Mouse (Mus musculus): ENCODE data around the gene Ank3. TPM values are rescaled to one million over a fixed set of nuclear protein-coding genes. Genes with fewer than 3 reads are reported as not detected.
A peak's percentile ranks its signal among the peaks of the same experiment; 100 is the strongest.

Ank3 gene
- polyA plus RNA-seq, 1 experiment from 2014 or later, result 30.3 TPM

GRCm38 (mm10) chr10:69654176-69654575, 255.6 kb downstream of the Ank3 start:
- H3K9me3 ChIP-seq, result no peaks in the 10 kb centered on the region
- peaks cover 39% of the 10 kb centered on the region for H3K4me1 ChIP-seq
- H3K9ac ChIP-seq, result no peak overlapping the region
- no peak for ATAC-seq (ENCODE audit: insufficient number of reproducible peaks, insufficient read depth, low FRiP score, low TSS enrichment, low read depth)
- H3K36me3 ChIP-seq, result no peaks in the 10 kb centered on the region
- H3K4me3 ChIP-seq, result no peak overlapping the region
- no peaks in the 10 kb centered on the region for H3K27me3 ChIP-seq
- H3K27ac ChIP-seq, result 0 out of 2 replicates have a peak overlapping the region, but pooled peaks have one; percentile 44
- H3K4me2 ChIP-seq, result no peak overlapping the region
- 87% methylated on average over 2 of the region's 2 CpGs for WGBS

- ATAC-seq (ENCODE audit: insufficient number of reproducible peaks, insufficient read depth, low FRiP score, low TSS enrichment, low read depth), result no peak
These were observed 256.5 kb downstream of the Ank3 start for GRCm38 (mm10) chr10:69654866-69655633.

DNA sequence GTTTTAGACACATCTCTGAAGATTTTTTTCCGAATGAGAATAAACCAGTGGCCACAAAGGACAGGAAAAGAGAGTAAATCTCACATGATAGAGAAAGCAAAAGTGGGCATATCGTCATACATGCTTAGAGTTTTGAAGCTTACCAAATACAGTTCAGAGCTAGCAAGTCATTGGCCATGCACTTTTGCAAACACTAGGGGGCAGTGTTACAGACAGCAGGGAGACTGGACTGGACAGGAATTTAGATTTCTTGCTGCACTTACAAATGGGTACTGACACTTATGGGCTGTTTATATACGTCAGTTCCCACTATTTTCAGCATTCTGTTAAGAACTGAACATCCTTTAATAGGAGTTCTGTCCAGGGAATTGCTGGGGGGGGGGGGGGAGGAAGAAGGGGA, 257.7 kb downstream of the Ank3 start:
- Histone ChIP-seq H3K9me3 (no peaks in the 10 kb centered on the region), H3K9ac (no peak overlapping the region), H3K4me2 (no peak overlapping the region), H3K4me1 (peaks cover 34% of the 10 kb centered on the region), H3K36me3 (no peaks in the 10 kb centered on the region), H3K27ac (no peak overlapping the region), H3K27me3 (no peaks in the 10 kb centered on the region), H3K4me3 (no peak overlapping the region)
- ATAC-seq (ENCODE audit: insufficient number of reproducible peaks, insufficient read depth, low FRiP score, low TSS enrichment, low read depth), result no peak
- 15% methylated on average over 3 of the region's 3 CpGs for WGBS

More at GRCm38 (mm10) chr10:69654866-69655633, 256.5 kb downstream of the Ank3 start:
- Histone ChIP-seq H3K9ac (no peak overlapping the region), H3K4me2 (no peak overlapping the region), H3K9me3 (no peaks in the 10 kb centered on the region), H3K27me3 (no peaks in the 10 kb centered on the region), H3K4me3 (no peak overlapping the region), H3K27ac (no peak overlapping the region), H3K4me1 (peaks cover 36% of the 10 kb centered on the region), H3K36me3 (no peaks in the 10 kb centered on the region)
- WGBS, result 21% methylated on average over 13 of the region's 13 CpGs

DNA sequence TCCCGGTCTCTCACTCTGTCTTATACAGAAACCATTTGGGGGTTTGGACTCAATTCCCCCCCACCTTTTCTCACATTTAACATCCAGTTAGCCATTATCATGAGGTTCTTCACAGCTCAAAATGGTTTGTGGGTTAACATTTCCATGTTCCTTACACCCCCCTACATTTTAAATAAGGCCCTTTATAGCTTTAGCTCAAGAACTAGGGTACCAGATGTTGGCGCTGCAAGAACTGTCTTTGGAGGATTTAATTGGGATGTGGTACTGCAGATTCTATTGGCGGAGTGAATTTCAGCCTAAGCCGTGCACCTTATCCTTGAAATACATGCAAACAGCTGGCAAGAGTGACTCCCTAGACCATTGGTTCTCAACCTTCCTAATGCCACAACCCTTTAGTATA, 261.2 kb downstream of the Ank3 start:
- WGBS, result 88% methylated on average over 4 of the region's 4 CpGs
- H3K36me3 ChIP-seq, result no peaks in the 10 kb centered on the region
- no peak overlapping the region for H3K27ac ChIP-seq
- H3K4me2 ChIP-seq, result no peak overlapping the region
- H3K9ac ChIP-seq, result no peak overlapping the region
- 0 out of 2 replicates have a peak, but pooled peaks cover 7% of the 10 kb centered on the region for H3K4me1 ChIP-seq
- ATAC-seq (ENCODE audit: insufficient number of reproducible peaks, insufficient read depth, low FRiP score, low TSS enrichment, low read depth), result no peak
- no peaks in the 10 kb centered on the region for H3K27me3 ChIP-seq
- H3K4me3 ChIP-seq, result no peak overlapping the region
- H3K9me3 ChIP-seq, result no peaks in the 10 kb centered on the region

DNA sequence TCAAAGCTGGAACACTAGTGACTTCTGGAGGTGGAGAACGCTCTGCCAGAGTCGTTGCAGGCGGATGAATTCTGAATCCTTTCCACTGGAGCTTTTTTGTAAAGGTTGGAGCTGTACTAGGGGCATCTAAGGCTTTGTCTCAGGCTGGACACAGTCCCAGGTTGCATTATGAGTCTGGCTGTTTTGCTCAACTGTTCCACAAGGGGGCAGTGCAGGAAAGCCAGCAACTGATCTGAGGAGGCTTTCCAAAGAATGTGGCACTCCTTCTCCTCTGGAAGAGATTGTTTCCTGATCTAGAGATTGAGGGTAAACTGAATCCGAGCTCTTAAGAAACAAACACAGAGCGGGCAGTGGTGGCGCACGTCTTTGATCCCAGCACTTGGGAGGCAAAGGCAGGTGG, 263.8 kb downstream of the Ank3 start:
- ATAC-seq (ENCODE audit: insufficient number of reproducible peaks, insufficient read depth, low FRiP score, low TSS enrichment, low read depth), result no peak
- Histone ChIP-seq H3K27me3 (no peaks in the 10 kb centered on the region), H3K4me3 (no peak overlapping the region), H3K9ac (no peak overlapping the region), H3K36me3 (no peaks in the 10 kb centered on the region), H3K4me2 (no peak overlapping the region), H3K4me1 (no peaks in the 10 kb centered on the region), H3K9me3 (no peaks in the 10 kb centered on the region), H3K27ac (no peak overlapping the region)
- 7% methylated on average over 7 of the region's 7 CpGs for WGBS

DNA sequence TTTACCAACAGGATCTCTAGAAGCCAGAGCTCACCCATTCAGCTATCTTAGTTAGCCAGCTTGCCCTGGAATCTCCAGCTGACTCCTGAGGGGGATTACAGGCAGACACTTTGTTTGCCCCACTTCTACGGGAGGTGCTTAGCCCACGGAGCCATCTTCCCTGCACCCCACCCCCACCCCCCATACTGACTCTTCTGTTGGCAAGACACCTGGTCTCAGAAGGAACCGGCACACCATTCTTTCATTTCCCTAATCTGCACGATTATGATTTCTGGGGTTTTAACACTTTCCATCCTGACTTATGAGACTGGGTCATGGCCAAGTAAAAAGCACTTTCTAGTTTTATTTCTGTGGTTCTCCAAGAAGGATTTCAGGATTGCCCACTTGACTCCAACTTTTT, 268.9 kb downstream of the Ank3 start:
- WGBS, result 81% methylated on average over 4 of the region's 4 CpGs
- no peak for ATAC-seq (ENCODE audit: insufficient number of reproducible peaks, insufficient read depth, low FRiP score, low TSS enrichment, low read depth)
- Histone ChIP-seq H3K4me3 (no peak overlapping the region), H3K4me2 (no peak overlapping the region), H3K9me3 (no peaks in the 10 kb centered on the region), H3K9ac (no peak overlapping the region), H3K27ac (no peak overlapping the region), H3K4me1 (no peaks in the 10 kb centered on the region), H3K27me3 (no peaks in the 10 kb centered on the region), H3K36me3 (no peaks in the 10 kb centered on the region)

DNA sequence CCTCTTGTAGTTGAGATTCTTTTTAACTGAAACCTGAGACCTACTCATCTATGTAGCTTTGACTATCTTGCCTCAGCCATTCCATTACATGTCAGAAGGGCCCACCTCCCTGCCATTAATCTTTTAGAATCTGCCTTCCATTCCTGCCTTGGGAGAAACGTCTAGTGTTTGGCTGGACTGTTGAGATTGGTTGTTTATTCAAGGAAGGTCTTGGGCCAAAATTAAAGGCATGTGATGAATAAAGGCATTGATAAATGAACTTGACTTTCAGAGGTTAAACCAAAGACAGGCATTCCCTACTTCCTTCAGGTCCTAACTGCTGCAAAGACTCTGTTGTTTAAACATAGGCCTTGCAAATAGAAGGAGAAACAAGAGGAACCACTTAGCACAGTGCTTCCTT, 271.9 kb downstream of the Ank3 start:
- H3K4me3 ChIP-seq, result no peak overlapping the region
- H3K36me3 ChIP-seq, result no peaks in the 10 kb centered on the region
- H3K27ac ChIP-seq, result no peak overlapping the region
- no peak overlapping the region for H3K9ac ChIP-seq
- WGBS, result 25% methylated on average over 1 of the region's 1 CpGs
- no peaks in the 10 kb centered on the region for H3K27me3 ChIP-seq
- ATAC-seq (ENCODE audit: insufficient number of reproducible peaks, insufficient read depth, low FRiP score, low TSS enrichment, low read depth), result no peak
- no peak overlapping the region for H3K4me2 ChIP-seq
- no peaks in the 10 kb centered on the region for H3K9me3 ChIP-seq
- no peaks in the 10 kb centered on the region for H3K4me1 ChIP-seq

GRCm38 (mm10) chr10:69670959-69671358, 272.4 kb downstream of the Ank3 start:
- no peak overlapping the region for H3K4me3 ChIP-seq
- H3K4me1 ChIP-seq, result no peaks in the 10 kb centered on the region
- H3K9ac ChIP-seq, result no peak overlapping the region
- H3K4me2 ChIP-seq, result no peak overlapping the region
- H3K27ac ChIP-seq, result no peak overlapping the region
- no peaks in the 10 kb centered on the region for H3K9me3 ChIP-seq
- no peaks in the 10 kb centered on the region for H3K36me3 ChIP-seq
- 61% methylated on average over 2 of the region's 2 CpGs for WGBS
- no peak for ATAC-seq (ENCODE audit: insufficient number of reproducible peaks, insufficient read depth, low FRiP score, low TSS enrichment, low read depth)
- no peaks in the 10 kb centered on the region for H3K27me3 ChIP-seq

- ATAC-seq (ENCODE audit: insufficient number of reproducible peaks, insufficient read depth, low FRiP score, low TSS enrichment, low read depth), result no peak
- H3K4me3 ChIP-seq, result no peak overlapping the region
- H3K27me3 ChIP-seq, result no peaks in the 10 kb centered on the region
- no peaks in the 10 kb centered on the region for H3K4me1 ChIP-seq
- no peak overlapping the region for H3K9ac ChIP-seq
- no peak overlapping the region for H3K27ac ChIP-seq
- 81% methylated on average over 3 of the region's 3 CpGs for WGBS
- H3K36me3 ChIP-seq, result no peaks in the 10 kb centered on the region
- no peak overlapping the region for H3K4me2 ChIP-seq
- H3K9me3 ChIP-seq, result no peaks in the 10 kb centered on the region
These were observed 272.9 kb downstream of the Ank3 start for GRCm38 (mm10) chr10:69671505-69671904.

DNA sequence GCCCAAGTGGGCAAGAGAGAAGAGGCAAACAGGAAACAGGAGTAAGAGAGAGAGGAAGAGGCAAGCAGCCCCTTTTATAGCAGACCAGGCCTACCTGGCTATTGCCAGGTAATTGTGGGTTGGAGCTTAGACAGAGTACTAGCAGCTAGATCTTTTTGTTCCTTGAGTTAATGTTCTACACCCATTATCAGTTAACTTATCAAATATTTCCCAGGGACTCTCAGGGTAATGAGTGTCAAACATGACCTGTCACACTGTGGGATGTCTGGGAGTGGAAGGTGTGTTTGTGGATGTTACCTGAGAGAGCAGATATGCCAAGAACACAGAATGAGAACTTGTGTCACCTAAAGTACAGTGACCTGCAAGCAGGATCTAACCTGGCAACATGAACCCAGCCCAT, 274.0 kb downstream of the Ank3 start:
- Histone ChIP-seq H3K9ac (no peak overlapping the region), H3K9me3 (no peaks in the 10 kb centered on the region), H3K4me1 (no peaks in the 10 kb centered on the region), H3K27me3 (no peaks in the 10 kb centered on the region), H3K4me2 (no peak overlapping the region), H3K4me3 (no peak overlapping the region), H3K27ac (no peak overlapping the region), H3K36me3 (no peaks in the 10 kb centered on the region)
- ATAC-seq (ENCODE audit: insufficient number of reproducible peaks, insufficient read depth, low FRiP score, low TSS enrichment, low read depth), result no peak

GRCm38 (mm10) chr10:69678230-69678629, 279.7 kb downstream of the Ank3 start:
- Histone ChIP-seq H3K9me3 (peaks cover 3% of the 10 kb centered on the region), H3K4me1 (no peaks in the 10 kb centered on the region), H3K27me3 (no peaks in the 10 kb centered on the region), H3K4me3 (no peak overlapping the region), H3K27ac (no peak overlapping the region), H3K36me3 (no peaks in the 10 kb centered on the region), H3K4me2 (no peak overlapping the region), H3K9ac (no peak overlapping the region)
- WGBS, result 84% methylated on average over 15 of the region's 15 CpGs
- no peak for ATAC-seq (ENCODE audit: insufficient number of reproducible peaks, insufficient read depth, low FRiP score, low TSS enrichment, low read depth)

- H3K4me2 ChIP-seq, result no peak overlapping the region
- H3K4me1 ChIP-seq, result peaks cover 7% of the 10 kb centered on the region
- H3K27me3 ChIP-seq, result no peaks in the 10 kb centered on the region
- ATAC-seq (ENCODE audit: insufficient number of reproducible peaks, insufficient read depth, low FRiP score, low TSS enrichment, low read depth), result no peak
- H3K27ac ChIP-seq, result no peak overlapping the region
- H3K36me3 ChIP-seq, result no peaks in the 10 kb centered on the region
- H3K9ac ChIP-seq, result no peak overlapping the region
- peaks cover 12% of the 10 kb centered on the region for H3K9me3 ChIP-seq
- 89% methylated on average over 1 of the region's 1 CpGs for WGBS
- no peak overlapping the region for H3K4me3 ChIP-seq
These were observed 287.8 kb downstream of the Ank3 start for GRCm38 (mm10) chr10:69686336-69686735.
